Mouse (Mus musculus) lung, adult 2 months (tissue): ENCODE results near the gene Dcakd.

Experiments used
- CTCF ChIP-seq: fragments of 200-500 bp; IDR thresholded peaks from 2 replicates; pipeline ENCODE4 v1.5.1; 2011; ENCODE audit warnings: mild to moderate bottlenecking, low read length, control low read depth; ENCODE audit not compliant: insufficient read depth
- POLR2A ChIP-seq: fragments of 200-500 bp; IDR thresholded peaks from 2 replicates; pipeline ENCODE4 v1.6.1; 2011; ENCODE audit warnings: low read depth, mild to moderate bottlenecking, control low read depth, low read length, borderline replicate concordance; ENCODE audit errors: extremely low read depth

DNA sequence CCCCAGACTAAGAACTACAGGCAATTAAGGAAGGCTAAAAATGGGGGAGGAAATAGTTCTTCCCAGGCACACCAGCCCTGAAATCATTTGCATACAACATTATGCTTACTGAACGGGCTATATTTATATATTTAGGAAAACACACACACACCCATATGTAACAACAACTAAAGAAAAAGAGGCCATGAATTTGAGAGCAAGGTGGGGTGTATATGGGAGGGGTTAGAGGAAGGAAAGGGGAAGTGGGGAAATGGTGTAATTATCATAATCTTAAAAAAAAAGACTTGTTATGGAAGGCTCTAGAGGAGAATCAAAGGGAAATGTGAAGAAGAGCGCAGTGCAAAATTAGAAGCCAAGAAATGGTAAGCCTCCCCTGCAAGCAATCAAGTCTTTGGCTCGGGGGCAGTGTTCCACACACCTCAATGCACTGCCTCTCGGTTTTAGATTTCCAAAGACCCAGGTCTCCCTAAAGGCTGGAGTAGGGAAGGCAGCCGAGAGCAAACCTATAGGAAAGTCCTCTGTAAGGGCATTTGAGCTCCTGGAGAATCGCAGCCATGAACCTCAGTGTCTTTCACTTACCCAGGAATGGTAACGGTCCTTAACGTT is 460 bp downstream of the Dcakd start:
- TF ChIP-seq CTCF = no peak
- TF ChIP-seq POLR2A = no peak
